Mouse (Mus musculus) ES-E14 (cell line): ENCODE measurements at regions not wholly inside any gene's neighbourhood (a gene's known extent, or its start where the extent isn't known, plus 50 kb on each side); places are given as distances from the start of the nearest gene placed in this dataset.

Experiments
- DNase-seq: peaks from one replicate; pipeline ENCODE4 v3.0.0-alpha.2; 2013; ENCODE audit warnings: low read depth, low spot score
- H3K27ac ChIP-seq: 2 replicates; pipeline ENCODE4 v1.5.1; 2012; ENCODE audit warnings: low read depth, mild to moderate bottlenecking, low read length, moderate library complexity, mixed read lengths; ENCODE audit not compliant: poor library complexity, insufficient read depth, severe bottlenecking
- H3K36me3 ChIP-seq: 2 replicates; pipeline ENCODE4 v1.6.1; 2012; ENCODE audit warnings: mild to moderate bottlenecking, low read length, moderate library complexity, mixed read lengths; ENCODE audit not compliant: control insufficient read depth, poor library complexity, insufficient read depth, severe bottlenecking
- H3K4me1 ChIP-seq, 2 experiments: fragments of 150-350 bp in 1 of 2; sonication (generic) in 1 of 2; 2 replicates each; pipeline ENCODE4 v1.6.1; 2012; ENCODE audit warnings: low read length in 2 of 2, mild to moderate bottlenecking in 1 of 2, mixed read lengths in 1 of 2; ENCODE audit not compliant: control insufficient read depth in 2 of 2, insufficient read depth in 2 of 2, poor library complexity in 1 of 2
- H3K4me3 ChIP-seq, 2 experiments: fragments of 150-350 bp in 1 of 2; sonication (generic) in 1 of 2; 2 replicates each; pipeline ENCODE4 v1.5.1; 2012; ENCODE audit warnings: low read length in 2 of 2, low read depth in 1 of 2, mild to moderate bottlenecking in 1 of 2, mixed read lengths in 1 of 2; ENCODE audit not compliant: insufficient read depth in 1 of 2, poor library complexity in 1 of 2, severe bottlenecking in 1 of 2
- H3K9ac ChIP-seq: 2 replicates; pipeline ENCODE4 v1.6.1; 2012; ENCODE audit warnings: low read depth, mild to moderate bottlenecking, low read length, mixed read lengths; ENCODE audit not compliant: poor library complexity, insufficient read depth, severe bottlenecking
- H3K9me3 ChIP-seq: fragments of 150-350 bp; sonication (generic); 2 replicates; pipeline ENCODE4 v1.6.1; 2012; ENCODE audit warnings: low read depth, mild to moderate bottlenecking, low read length; ENCODE audit not compliant: control insufficient read depth, insufficient read depth
- CHD2 ChIP-seq: IDR thresholded peaks from 2 replicates; pipeline ENCODE4 v1.6.1; 2014; ENCODE audit warnings: mild to moderate bottlenecking, low read depth, low read length, inconsistent platforms
- HCFC1 ChIP-seq: IDR thresholded peaks from 2 replicates; pipeline ENCODE4 v1.6.1; 2012; ENCODE audit warnings: low read length, inconsistent platforms, borderline replicate concordance; ENCODE audit not compliant: insufficient read depth
- MAFK ChIP-seq: IDR thresholded peaks from 2 replicates; pipeline ENCODE4 v1.6.1; 2014; ENCODE audit warnings: mild to moderate bottlenecking, low read depth, low read length, inconsistent platforms; ENCODE audit not compliant: insufficient read depth
- ZC3H11A ChIP-seq: IDR thresholded peaks from 2 replicates; pipeline ENCODE4 v1.6.1; 2012; ENCODE audit warnings: low read depth, mild to moderate bottlenecking, inconsistent platforms, low read length, borderline replicate concordance
- ZNF384 ChIP-seq: IDR thresholded peaks from 2 replicates; pipeline ENCODE4 v1.6.1; 2012; ENCODE audit warnings: low read depth, low read length, inconsistent platforms
- in situ Hi-C, 2 experiments: fragments of 600-800 bp; cut with MboI; formaldehyde crosslinking; loops; one replicate each; pipeline ENCODE4 v1.15.1; 2025; ENCODE audit warnings: low sequenced_read_pairs in 2 of 2, inconsistent platforms in 1 of 2; ENCODE audit not compliant: unreplicated experiment in 2 of 2

DNA sequence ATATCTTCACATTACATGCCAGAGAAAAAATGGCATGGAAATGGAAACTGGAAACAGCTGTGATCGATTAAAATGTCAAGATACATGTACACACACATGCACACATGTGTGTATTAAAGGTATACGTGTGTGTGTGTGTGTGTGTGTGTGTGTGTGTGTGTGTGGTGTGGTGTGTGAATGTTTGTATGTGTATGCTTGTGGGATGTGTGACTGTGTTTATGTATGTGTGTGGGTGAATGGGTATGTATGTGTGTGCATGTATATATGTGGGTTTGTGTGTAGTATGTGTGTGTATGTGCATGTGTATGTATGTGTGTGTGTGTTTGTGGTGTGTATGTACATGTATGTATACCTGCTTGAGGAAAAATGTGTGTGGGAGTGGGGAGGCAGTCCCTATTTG is 441.4 kb upstream of the Fam241a start:
- TF ChIP-seq ZNF384 (no peak), HCFC1 (no peak), MAFK (no peak), CHD2 (no peak), ZC3H11A (no peak)
- H3K4me1 ChIP-seq, result no peaks in the 10 kb centered on the region
- H3K36me3 ChIP-seq, result no peaks in the 10 kb centered on the region
- no peak for DNase-seq
- in situ Hi-C loops, result loop anchor here in 1 of 2 experiments (10.0 kb wide), 2 partner anchors 163 to 253 kb away; no protein-coding TSS in a partner anchor
- no peaks in the 10 kb centered on the region for H3K9me3 ChIP-seq
- H3K4me3 ChIP-seq, result no peak overlapping the region
- no peak overlapping the region for H3K27ac ChIP-seq
- H3K9ac ChIP-seq, result no peak overlapping the region

DNA sequence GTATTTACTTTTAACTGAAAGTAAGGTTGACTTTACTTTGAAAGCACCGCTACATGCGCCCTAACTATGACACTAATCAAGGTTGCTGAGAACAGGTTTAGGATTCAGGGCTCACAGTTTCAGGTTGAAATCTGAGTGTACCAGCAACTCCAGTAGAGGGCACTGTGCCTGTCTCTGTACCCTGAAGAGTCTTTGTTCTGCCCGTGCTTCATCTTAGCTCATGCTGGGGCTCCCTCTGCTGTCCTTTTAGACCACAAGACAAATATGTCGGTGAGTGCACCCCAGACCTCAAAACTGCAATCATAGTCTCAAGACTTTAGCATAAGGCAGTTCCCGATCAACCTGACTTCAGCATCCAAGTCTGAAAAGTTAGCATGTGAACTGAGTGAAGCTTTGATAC is 440.9 kb upstream of the Fam241a start:
- H3K9me3 ChIP-seq, result no peaks in the 10 kb centered on the region

DNA sequence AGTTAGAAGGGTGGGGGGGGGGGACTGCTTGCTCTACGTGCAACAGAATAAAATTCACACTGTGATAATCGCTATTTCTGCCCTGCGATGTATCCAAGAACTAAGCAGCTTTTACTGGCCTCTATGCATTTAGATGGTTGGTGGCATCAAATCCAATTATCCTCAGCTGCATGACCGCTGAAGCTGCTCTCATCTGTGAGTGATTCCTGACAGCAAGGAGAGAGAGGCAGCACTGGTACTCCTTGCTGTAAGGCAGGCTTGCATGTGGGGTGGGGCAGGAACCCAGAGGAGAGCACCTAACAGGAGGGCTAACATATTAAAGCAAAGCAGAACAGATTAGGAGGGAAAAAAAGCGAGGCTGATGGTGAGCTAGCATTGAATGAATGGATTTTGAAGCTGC is 431.6 kb upstream of the Fam241a start:
- Histone ChIP-seq H3K4me1 (no peaks in the 10 kb centered on the region), H3K4me3 (no peak overlapping the region), H3K27ac (no peak overlapping the region), H3K9ac (no peak overlapping the region), H3K36me3 (no peaks in the 10 kb centered on the region), H3K9me3 (no peaks in the 10 kb centered on the region)
- in situ Hi-C loops, result no loop called here
- no peak for DNase-seq
- no peak for TF ChIP-seq HCFC1
- no peak for TF ChIP-seq ZC3H11A

More for the DNA sequence above, 440.9 kb upstream of the Fam241a start:
- in situ Hi-C loops, result loop anchor here in 1 of 2 experiments (10.0 kb wide), 2 partner anchors 162 to 252 kb away; no protein-coding TSS in a partner anchor
- Histone ChIP-seq H3K4me3 (no peak overlapping the region), H3K9ac (no peak overlapping the region), H3K4me1 (no peaks in the 10 kb centered on the region), H3K27ac (no peak overlapping the region), H3K36me3 (no peaks in the 10 kb centered on the region)
- DNase-seq, result peak; percentile 64
- TF ChIP-seq ZNF384 (no peak), ZC3H11A (peak; percentile 79), MAFK (no peak), CHD2 (no peak), HCFC1 (no peak)

DNA sequence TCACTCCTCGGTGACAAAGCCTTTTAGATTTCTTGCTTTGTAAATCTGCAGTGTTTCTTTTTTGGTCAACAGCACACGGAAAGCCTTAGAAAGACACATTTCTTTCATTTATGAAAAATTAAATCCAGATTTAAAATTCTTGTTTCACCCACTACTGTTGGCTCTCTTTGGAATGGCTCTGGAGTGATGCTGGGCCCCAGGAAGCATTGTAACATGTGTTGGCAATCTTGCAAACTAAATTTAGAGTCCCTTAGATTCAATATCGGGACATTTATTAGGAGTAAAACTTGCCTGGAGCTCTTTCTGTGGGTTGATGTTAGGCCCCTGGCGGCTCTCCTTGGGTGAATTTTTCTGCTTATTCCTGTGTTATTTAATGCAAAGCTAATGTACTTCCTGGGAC is 405.2 kb upstream of the Fam241a start:
- DNase-seq, result no peak
- Histone ChIP-seq H3K4me1 (no peaks in the 10 kb centered on the region), H3K9ac (no peak overlapping the region), H3K36me3 (no peaks in the 10 kb centered on the region), H3K4me3 (no peak overlapping the region), H3K27ac (no peak overlapping the region), H3K9me3 (no peaks in the 10 kb centered on the region)
- TF ChIP-seq HCFC1 (no peak), ZNF384 (no peak), MAFK (no peak), CHD2 (no peak), ZC3H11A (no peak)
- in situ Hi-C loops, result no loop called here

GRCm38 (mm10) chr3:128298110-128298509 is 402.0 kb upstream of the Fam241a start:
- TF ChIP-seq MAFK (no peak), ZNF384 (no peak), ZC3H11A (no peak), CHD2 (no peak), HCFC1 (no peak)
- in situ Hi-C loops, result no loop called here

More at GRCm38 (mm10) chr3:128298110-128298509, 402.0 kb upstream of the Fam241a start:
- H3K4me1 ChIP-seq, result no peaks in the 10 kb centered on the region
- H3K9ac ChIP-seq, result no peak overlapping the region
- H3K9me3 ChIP-seq, result no peaks in the 10 kb centered on the region
- no peaks in the 10 kb centered on the region for H3K36me3 ChIP-seq
- H3K27ac ChIP-seq, result no peak overlapping the region
- H3K4me3 ChIP-seq, result no peak overlapping the region
- DNase-seq, result no peak
